Mouse (Mus musculus) ES-Bruce4 (cell line): ENCODE results near the gene Tex48.

Experiments
- CTCF ChIP-seq: IDR thresholded peaks from one replicate; pipeline ENCODE4 v1.8.1; 2011; ENCODE audit warnings: low read depth, low read length
- EP300 ChIP-seq: IDR thresholded peaks from 2 replicates; pipeline ENCODE4 v1.6.1; 2011; ENCODE audit warnings: low read depth, low read length; ENCODE audit not compliant: insufficient read depth
- POLR2A ChIP-seq: IDR thresholded peaks from one replicate; pipeline ENCODE4 v1.8.1; 2011; ENCODE audit warnings: low read length; ENCODE audit not compliant: insufficient read depth

- no peak for TF ChIP-seq POLR2A
- TF ChIP-seq CTCF, result no peak
- TF ChIP-seq EP300, result no peak
Observed at GRCm38 (mm10) chr4:63579649-63580048, 42.6 kb downstream of the Tex48 start.
